Mouse (Mus musculus) CH12.LX (cell line): ENCODE results near the gene Pbxip1. TPM values are rescaled to one million over a fixed set of nuclear protein-coding genes. Genes with fewer than 3 reads are reported as not detected.
A peak's percentile ranks its signal among the peaks of the same experiment; 100 is the strongest.

Source experiments
- DNase-seq: peaks from one replicate; pipeline ENCODE4 v3.0.0-alpha.2; 2013; ENCODE audit errors: extremely low read depth
- H3K27ac ChIP-seq: 2 replicates; pipeline ENCODE4 v1.5.1; 2012; ENCODE audit warnings: low read depth, mild to moderate bottlenecking, control low read depth, moderate library complexity; ENCODE audit not compliant: insufficient read depth
- H3K27me3 ChIP-seq: replicated peaks from 2 replicates; pipeline ENCODE3; 2012; ENCODE audit warnings: inconsistent platforms
- H3K36me3 ChIP-seq, 2 experiments: replicated peaks in 1 of 2; 2 replicates each; pipeline versions ENCODE3 to v1.6.1; 2012; ENCODE audit warnings: inconsistent platforms in 1 of 2, low read length in 1 of 2, mild to moderate bottlenecking in 1 of 2, mixed read lengths in 1 of 2, moderate library complexity in 1 of 2; ENCODE audit not compliant: control insufficient read depth in 1 of 2, insufficient read depth in 1 of 2
- H3K4me1 ChIP-seq, 2 experiments: 2 replicates each; pipeline ENCODE4 v1.6.1; 2012; ENCODE audit warnings: inconsistent platforms in 1 of 2, moderate library complexity in 1 of 2; ENCODE audit not compliant: insufficient read depth in 2 of 2, control insufficient read depth in 1 of 2
- H3K4me2 ChIP-seq: 2 replicates; pipeline ENCODE4 v1.6.1; 2012; ENCODE audit warnings: low read depth, mild to moderate bottlenecking, control low read depth; ENCODE audit not compliant: poor library complexity, insufficient read depth, severe bottlenecking
- H3K4me3 ChIP-seq, 3 experiments: fragments of 150-350 bp in 1 of 3; sonication (generic) in 1 of 3; replicated peaks in 1 of 3; 2 replicates each; pipeline versions ENCODE3 to v1.5.1; 2011 to 2012; ENCODE audit warnings: low read depth in 2 of 3, low read length in 2 of 3, mild to moderate bottlenecking in 2 of 3, moderate library complexity in 2 of 3, control low read depth in 1 of 3, improper control_type of control experiment in 1 of 3, inconsistent platforms in 1 of 3, mixed read lengths in 1 of 3; ENCODE audit not compliant: poor library complexity in 1 of 3
- H3K79me2 ChIP-seq: replicated peaks from 2 replicates; pipeline ENCODE4 v1.6.1; 2012; ENCODE audit warnings: mild to moderate bottlenecking, moderate library complexity; ENCODE audit not compliant: control insufficient read depth, poor library complexity, insufficient read depth, severe bottlenecking; ENCODE audit errors: extremely low read depth
- H3K9ac ChIP-seq: 2 replicates; pipeline ENCODE4 v1.6.1; 2012; ENCODE audit warnings: low read depth, mild to moderate bottlenecking, control low read depth, moderate library complexity; ENCODE audit not compliant: insufficient read depth
- H3K9me3 ChIP-seq: replicated peaks from 2 replicates; pipeline ENCODE3; 2012; ENCODE audit warnings: low read length, inconsistent platforms, mixed read lengths
- CHD1 ChIP-seq: IDR thresholded peaks from 2 replicates; pipeline ENCODE4 v1.6.1; 2012; ENCODE audit warnings: low read depth, low read length, improper control_type of control experiment, inconsistent platforms
- CTCF ChIP-seq, 2 experiments: IDR thresholded peaks in 1 of 2; conservative IDR thresholded peaks in 1 of 2; 2 replicates each; pipeline ENCODE4 v1.5.1; 2011 to 2012; ENCODE audit warnings: low read depth in 2 of 2, low read length in 2 of 2, improper control_type of control experiment in 1 of 2, inconsistent platforms in 1 of 2, mild to moderate bottlenecking in 1 of 2, moderate library complexity in 1 of 2
- E2F4 ChIP-seq: IDR thresholded peaks from 2 replicates; pipeline ENCODE4 v1.6.1; 2011; ENCODE audit warnings: low read depth, low read length, improper control_type of control experiment; ENCODE audit not compliant: insufficient replicate concordance
- EP300 ChIP-seq: IDR thresholded peaks from 2 replicates; pipeline ENCODE4 v1.6.1; 2011; ENCODE audit warnings: low read length, improper control_type of control experiment
- HCFC1 ChIP-seq: IDR thresholded peaks from 2 replicates; pipeline ENCODE4 v1.6.1; 2012; ENCODE audit warnings: low read depth, mild to moderate bottlenecking, inconsistent platforms, low read length, improper control_type of control experiment
- IRF4 ChIP-seq: IDR thresholded peaks from 2 replicates; pipeline ENCODE4 v1.6.1; 2014; ENCODE audit warnings: low read depth, mild to moderate bottlenecking, inconsistent platforms, low read length, improper control_type of control experiment
- JUN ChIP-seq: IDR thresholded peaks from 2 replicates; pipeline ENCODE4 v1.6.1; 2011; ENCODE audit warnings: low read depth, mild to moderate bottlenecking, low read length, improper control_type of control experiment, moderate library complexity; ENCODE audit not compliant: insufficient read depth
- JUND ChIP-seq: conservative IDR thresholded peaks from 2 replicates; pipeline ENCODE4 v1.6.1; 2011; ENCODE audit warnings: low read depth, low read length, improper control_type of control experiment
- KAT2A ChIP-seq: IDR thresholded peaks from 2 replicates; pipeline ENCODE4 v1.6.1; 2012; ENCODE audit warnings: low read length, improper control_type of control experiment, inconsistent platforms; ENCODE audit not compliant: insufficient replicate concordance
- MAFK ChIP-seq: IDR thresholded peaks from 2 replicates; pipeline ENCODE4 v1.6.1; 2011; ENCODE audit warnings: low read length, improper control_type of control experiment; ENCODE audit not compliant: insufficient replicate concordance
- MAX ChIP-seq: IDR thresholded peaks from 2 replicates; pipeline ENCODE4 v1.6.1; 2011; ENCODE audit warnings: low read length, improper control_type of control experiment
- MEF2A ChIP-seq: IDR thresholded peaks from 2 replicates; pipeline ENCODE4 v1.6.1; 2014; ENCODE audit warnings: low read depth, mild to moderate bottlenecking, inconsistent platforms, low read length, improper control_type of control experiment, borderline replicate concordance
- NELFE ChIP-seq: IDR thresholded peaks from 2 replicates; pipeline ENCODE4 v1.6.1; 2011; ENCODE audit warnings: low read depth, low read length, improper control_type of control experiment
- NRF1 ChIP-seq: IDR thresholded peaks from 2 replicates; pipeline ENCODE4 v1.6.1; 2014; ENCODE audit warnings: low read depth, mild to moderate bottlenecking, inconsistent platforms, low read length, improper control_type of control experiment, moderate library complexity
- POLR2A ChIP-seq: IDR thresholded peaks from 2 replicates; pipeline ENCODE4 v1.6.1; 2011; ENCODE audit warnings: low read depth, mild to moderate bottlenecking, improper control_type of control experiment, low read length
- RAD21 ChIP-seq: IDR thresholded peaks from 2 replicates; pipeline ENCODE4 v1.6.1; 2011; ENCODE audit warnings: low read depth, mild to moderate bottlenecking, low read length, improper control_type of control experiment, moderate library complexity
- TBP ChIP-seq: conservative IDR thresholded peaks from 2 replicates; pipeline ENCODE4 v1.6.1; 2011; ENCODE audit warnings: low read depth, low read length, improper control_type of control experiment
- TCF12 ChIP-seq: IDR thresholded peaks from 2 replicates; pipeline ENCODE4 v1.6.1; 2014; ENCODE audit warnings: low read depth, mild to moderate bottlenecking, inconsistent platforms, low read length, improper control_type of control experiment
- UBTF ChIP-seq: IDR thresholded peaks from 2 replicates; pipeline ENCODE4 v1.6.1; 2012; ENCODE audit warnings: low read depth, mild to moderate bottlenecking, inconsistent platforms, low read length, improper control_type of control experiment, moderate library complexity
- USF1 ChIP-seq: IDR thresholded peaks from 2 replicates; pipeline ENCODE4 v1.6.1; 2014; ENCODE audit warnings: low read depth, mild to moderate bottlenecking, inconsistent platforms, low read length, improper control_type of control experiment
- ZC3H11A ChIP-seq: IDR thresholded peaks from 2 replicates; pipeline ENCODE4 v1.6.1; 2012; ENCODE audit warnings: low read depth, mild to moderate bottlenecking, inconsistent platforms, low read length, improper control_type of control experiment
- ZKSCAN1 ChIP-seq: IDR thresholded peaks from 2 replicates; pipeline ENCODE4 v1.6.1; 2012; ENCODE audit warnings: low read depth, inconsistent platforms, low read length, improper control_type of control experiment, borderline replicate concordance
- ZMIZ1 ChIP-seq: IDR thresholded peaks from 2 replicates; pipeline ENCODE4 v1.6.1; 2012; ENCODE audit warnings: low read depth, mild to moderate bottlenecking, inconsistent platforms, low read length, improper control_type of control experiment
- ZNF384 ChIP-seq: IDR thresholded peaks from 2 replicates; pipeline ENCODE4 v1.6.1; 2012; ENCODE audit warnings: low read depth, low read length, improper control_type of control experiment, inconsistent platforms
- dilution Hi-C: fragments of 300-500 bp; cut with MboI; formaldehyde crosslinking; loops from 2 replicates; pipeline ENCODE4 v1.14.3; 2020; ENCODE audit warnings: low sequenced_read_pairs; ENCODE audit not compliant: extremely low pct_unique_long_range_greater_than_20kb, extremely low pct_ligation_motif_present
- in situ Hi-C: fragments of 300-500 bp; cut with MboI; formaldehyde crosslinking; loops from 3 replicates; pipeline ENCODE4 v1.14.3; 2019; ENCODE audit warnings: low sequenced_read_pairs, low pct_ligation_motif_present, low pct_unique_long_range_greater_than_20kb, mixed read lengths
- polyA plus RNA-seq: library from polyadenylated mRNA; unstranded; fragments of >175 nt; gene quantifications from 2 replicates; pipeline ENCODE4 v1.2.1, GENCODE M21; 2012; ENCODE audit warnings: low read depth; ENCODE audit not compliant: insufficient read length
- total RNA-seq, 2 experiments: library from RNA; depleted of rRNA; stranded (reverse); fragments of 300-350 nt in 1 of 2; fragments of >200 nt in 1 of 2; gene quantifications; 2 replicates each; pipeline ENCODE4 v1.2.3; 2012 to 2014

Pbxip1 gene
- total and polyA plus RNA-seq, 3 experiments: 14.1 to 18.4 (median 17.6) TPM

- peak; percentile 66 for TF ChIP-seq NRF1
- TF ChIP-seq USF1: no peak
- no peak for TF ChIP-seq MAX
- no peak for TF ChIP-seq JUND
- TF ChIP-seq TBP: no peak
- TF ChIP-seq E2F4: no peak
- no peak for TF ChIP-seq ZC3H11A
- TF ChIP-seq IRF4: peak; percentile 29; the same call in 1 of the 2 replicates
- no peak for TF ChIP-seq RAD21
- no peak for TF ChIP-seq ZKSCAN1
- no peak for TF ChIP-seq JUN
- TF ChIP-seq CTCF (conservative IDR thresholded peaks at IDR 0.05 in 1 of 2, IDR thresholded peaks at IDR 0.05 in 1 of 2; ENCODE audit: low read depth in 2 of 2, low read length in 2 of 2): no peak
- TF ChIP-seq CHD1: no peak
- peak; percentile 87 for TF ChIP-seq HCFC1
- peak; percentile 63 for TF ChIP-seq NELFE
- no peak; the same call in 1 of the 2 replicates for TF ChIP-seq MEF2A
- TF ChIP-seq, all 38 proteins: peak for 13
Measured at GRCm38 (mm10) chr3:89411490-89412393, 24.8 kb upstream of the Pbxip1 start, which contains the start of gene Flad1 (continued).

- H3K27ac ChIP-seq: no peak overlapping the region
- DNase-seq: no peak
- peaks cover 43% of the 10 kb centered on the region for H3K79me2 ChIP-seq
- H3K4me3 ChIP-seq: peak overlapping the region in 1 of 3 experiments; percentile 2
- dilution Hi-C loops (no loop called here), in situ Hi-C loops (no loop called here)
- H3K27me3 ChIP-seq: no peaks in the 10 kb centered on the region
- H3K9me3 ChIP-seq: peaks cover 8% of the 10 kb centered on the region
- peaks cover 10 to 33% of the 10 kb centered on the region in 2 experiments for H3K4me1 ChIP-seq
- H3K36me3 ChIP-seq: peaks cover 27 to 35% of the 10 kb centered on the region in 2 experiments
- peak overlapping the region; percentile 61 for H3K4me2 ChIP-seq
- TF ChIP-seq MAX (no peak), MAFK (no peak), KAT2A (no peak), RAD21 (no peak), ZKSCAN1 (no peak), ZNF384 (no peak), NELFE (no peak), EP300 (no peak), ZMIZ1 (no peak), NRF1 (no peak), UBTF (no peak), ZC3H11A (no peak), POLR2A (no peak), TCF12 (no peak)
- H3K9ac ChIP-seq: no peak overlapping the region
Measured at GRCm38 (mm10) chr3:89416158-89416557, 20.3 kb upstream of the Pbxip1 start.
